Mouse (Mus musculus) ES-Bruce4 (cell line): Measurements from ENCODE around the gene Apln. TPM values are rescaled to one million over a fixed set of nuclear protein-coding genes. Genes with fewer than 3 reads are reported as not detected.

ENCODE experiments used
- H3K27ac ChIP-seq: 2 replicates; pipeline ENCODE4 v1.5.1; 2012; ENCODE audit warnings: low read length, inconsistent platforms; ENCODE audit not compliant: insufficient read depth
- H3K27me3 ChIP-seq: 2 replicates; pipeline ENCODE4 v1.6.1; 2012; ENCODE audit warnings: mild to moderate bottlenecking, low read length, inconsistent platforms; ENCODE audit not compliant: control insufficient read depth, poor library complexity, insufficient read depth, severe bottlenecking
- H3K36me3 ChIP-seq: 2 replicates; pipeline ENCODE4 v1.6.1; 2012; ENCODE audit warnings: inconsistent platforms, mild to moderate bottlenecking, low read length, moderate library complexity; ENCODE audit not compliant: control insufficient read depth, poor library complexity, insufficient read depth, severe bottlenecking
- H3K4me1 ChIP-seq: one replicate; pipeline ENCODE4 v1.8.1; 2011; ENCODE audit warnings: low read length; ENCODE audit not compliant: control insufficient read depth, insufficient read depth
- H3K4me3 ChIP-seq: 2 replicates; pipeline ENCODE4 v1.5.1; 2011; ENCODE audit warnings: low read depth, mild to moderate bottlenecking, low read length
- H3K9ac ChIP-seq: 2 replicates; pipeline ENCODE4 v1.6.1; 2012; ENCODE audit warnings: low read depth, mild to moderate bottlenecking, inconsistent platforms; ENCODE audit not compliant: poor library complexity, severe bottlenecking
- H3K9me3 ChIP-seq: replicated peaks from 2 replicates; pipeline ENCODE4 v1.6.1; 2012; ENCODE audit warnings: mild to moderate bottlenecking, low read length, inconsistent platforms; ENCODE audit not compliant: control insufficient read depth, poor library complexity, insufficient read depth, severe bottlenecking
- CTCF ChIP-seq: IDR thresholded peaks from one replicate; pipeline ENCODE4 v1.8.1; 2011; ENCODE audit warnings: low read depth, low read length
- EP300 ChIP-seq: IDR thresholded peaks from 2 replicates; pipeline ENCODE4 v1.6.1; 2011; ENCODE audit warnings: low read depth, low read length; ENCODE audit not compliant: insufficient read depth
- POLR2A ChIP-seq: IDR thresholded peaks from one replicate; pipeline ENCODE4 v1.8.1; 2011; ENCODE audit warnings: low read length; ENCODE audit not compliant: insufficient read depth
- polyA plus RNA-seq: library from polyadenylated mRNA; stranded (reverse); fragments of >200 nt; gene quantifications from 2 replicates; pipeline ENCODE4 v1.2.4, GENCODE M21; 2011; ENCODE audit warnings: low read depth; ENCODE audit not compliant: missing spikeins, insufficient read depth, insufficient read length

Apln gene
- polyA plus RNA-seq, 1 experiment: 0.82 TPM

- Histone ChIP-seq H3K9me3 (no peaks in the 10 kb centered on the region), H3K9ac (no peak overlapping the region), H3K4me3 (no peak overlapping the region), H3K27me3 (no peaks in the 10 kb centered on the region), H3K27ac (no peak overlapping the region), H3K4me1 (no peaks in the 10 kb centered on the region), H3K36me3 (no peaks in the 10 kb centered on the region)
- no peak for TF ChIP-seq CTCF
- TF ChIP-seq EP300: no peak
- TF ChIP-seq POLR2A: no peak
Observed at GRCm38 (mm10) chrX:48044261-48044660, 9.6 kb upstream of the Apln start.

- no peaks in the 10 kb centered on the region for H3K27me3 ChIP-seq
- H3K9me3 ChIP-seq: no peaks in the 10 kb centered on the region
- H3K9ac ChIP-seq: no peak overlapping the region
- no peak overlapping the region for H3K27ac ChIP-seq
- no peaks in the 10 kb centered on the region for H3K4me1 ChIP-seq
- no peak for TF ChIP-seq POLR2A
- no peak for TF ChIP-seq CTCF
- no peak for TF ChIP-seq EP300
- H3K36me3 ChIP-seq: no peaks in the 10 kb centered on the region
- H3K4me3 ChIP-seq: no peak overlapping the region
Observed at GRCm38 (mm10) chrX:48042748-48043147, 8.1 kb upstream of the Apln start.

GRCm38 (mm10) chrX:48040379-48040778 lies 5.7 kb upstream of the Apln start:
- H3K9ac ChIP-seq: no peak overlapping the region
- H3K4me3 ChIP-seq: no peak overlapping the region
- H3K27me3 ChIP-seq: peaks cover under 1% of the 10 kb centered on the region; the same call in 1 of the 2 replicates
- no peaks in the 10 kb centered on the region for H3K4me1 ChIP-seq
- no peak for TF ChIP-seq POLR2A
- no peak for TF ChIP-seq EP300
- TF ChIP-seq CTCF: no peak
- H3K9me3 ChIP-seq: no peaks in the 10 kb centered on the region
- no peak overlapping the region for H3K27ac ChIP-seq
- no peaks in the 10 kb centered on the region for H3K36me3 ChIP-seq

- H3K27me3 ChIP-seq: peaks cover 7% of the 10 kb centered on the region; the same call in 1 of the 2 replicates
- H3K9me3 ChIP-seq: no peaks in the 10 kb centered on the region
- H3K9ac ChIP-seq: no peak overlapping the region
- H3K36me3 ChIP-seq: no peaks in the 10 kb centered on the region
- H3K4me1 ChIP-seq: no peaks in the 10 kb centered on the region
- no peak overlapping the region for H3K27ac ChIP-seq
- no peak for TF ChIP-seq EP300
- TF ChIP-seq CTCF: no peak
- TF ChIP-seq POLR2A: no peak
- peak overlapping the region; percentile 69 for H3K4me3 ChIP-seq
Observed at GRCm38 (mm10) chrX:48033766-48034143, 898 bp downstream of the Apln start.

- Histone ChIP-seq H3K4me1 (no peaks in the 10 kb centered on the region), H3K27me3 (peaks cover 7% of the 10 kb centered on the region; the same call in 1 of the 2 replicates), H3K4me3 (no peak overlapping the region), H3K36me3 (no peaks in the 10 kb centered on the region), H3K9ac (no peak overlapping the region), H3K27ac (no peak overlapping the region), H3K9me3 (no peaks in the 10 kb centered on the region)
- TF ChIP-seq POLR2A: no peak
- no peak for TF ChIP-seq CTCF
- TF ChIP-seq EP300: no peak
Observed at GRCm38 (mm10) chrX:48033024-48033423, 1.6 kb downstream of the Apln start.

GRCm38 (mm10) chrX:48031866-48032265 lies 2.8 kb downstream of the Apln start:
- no peak for TF ChIP-seq EP300
- TF ChIP-seq POLR2A: no peak
- TF ChIP-seq CTCF: no peak
- Histone ChIP-seq H3K27me3 (peaks cover 7% of the 10 kb centered on the region; the same call in 1 of the 2 replicates), H3K4me3 (no peak overlapping the region)

More at GRCm38 (mm10) chrX:48031866-48032265, 2.8 kb downstream of the Apln start:
- no peaks in the 10 kb centered on the region for H3K9me3 ChIP-seq
- no peaks in the 10 kb centered on the region for H3K36me3 ChIP-seq
- no peak overlapping the region for H3K27ac ChIP-seq
- H3K9ac ChIP-seq: no peak overlapping the region
- H3K4me1 ChIP-seq: no peaks in the 10 kb centered on the region
